Mouse (Mus musculus): ENCODE results near the gene Pou6f1. TPM values are rescaled to one million over a fixed set of nuclear protein-coding genes. Genes with fewer than 3 reads are reported as not detected.
A peak's percentile ranks its signal among the peaks of the same experiment; 100 is the strongest.
"Not testable (repeated sequence)": the region's sequence is repeated elsewhere in the genome, so short reads cannot be mapped to it uniquely, and the experiment has no call there.

Pou6f1 gene
- total RNA-seq, 2 experiments from 2014 or later: 119 to 127 TPM

GRCm38 (mm10) chr15:100577972-100578371, 21.8 kb downstream of the Pou6f1 start:
- no peak for DNase-seq (ENCODE audit: low spot score in 2 of 2)

- no peak for DNase-seq (ENCODE audit: low spot score in 2 of 2)
Measured at GRCm38 (mm10) chr15:100576810-100577209, 23.0 kb downstream of the Pou6f1 start.

GRCm38 (mm10) chr15:100576392-100576791, 23.4 kb downstream of the Pou6f1 start:
- DNase-seq (ENCODE audit: low spot score in 2 of 2): no peak

- DNase-seq (ENCODE audit: low spot score in 2 of 2): no peak
Measured at GRCm38 (mm10) chr15:100575366-100575765, 24.4 kb downstream of the Pou6f1 start.

- DNase-seq (ENCODE audit: low spot score in 2 of 2): no peak
Measured at GRCm38 (mm10) chr15:100574378-100574777, 25.4 kb downstream of the Pou6f1 start.

GRCm38 (mm10) chr15:100573946-100574345, 25.8 kb downstream of the Pou6f1 start:
- DNase-seq (ENCODE audit: low spot score in 2 of 2): no peak

GRCm38 (mm10) chr15:100569239-100569638, 30.5 kb downstream of the Pou6f1 start:
- DNase-seq (ENCODE audit: low spot score in 2 of 2): no peak

- no peak for DNase-seq (ENCODE audit: low spot score in 2 of 2)
Measured at GRCm38 (mm10) chr15:100566531-100566930, 33.3 kb downstream of the Pou6f1 start.

GRCm38 (mm10) chr15:100557705-100558433, 41.9 kb downstream of the Pou6f1 start:
- DNase-seq (ENCODE audit: low spot score in 2 of 2): no peak

- no peak for DNase-seq (ENCODE audit: low spot score in 2 of 2)
Measured at GRCm38 (mm10) chr15:100556378-100556777, 43.4 kb downstream of the Pou6f1 start.

GRCm38 (mm10) chr15:100555965-100556364, 43.8 kb downstream of the Pou6f1 start:
- no peak for DNase-seq (ENCODE audit: low spot score in 2 of 2)

- peak; percentile 99 for DNase-seq (ENCODE audit: low spot score in 2 of 2)
Measured at GRCm38 (mm10) chr15:100551326-100552307, 48.2 kb downstream of the Pou6f1 start, which contains the start of gene Tfcp2. Gene Tfcp2, minus strand, starts transcription at chr15:100552008.

GRCm38 (mm10) chr15:100550280-100550679, 49.5 kb downstream of the Pou6f1 start:
- DNase-seq (ENCODE audit: low spot score in 2 of 2): no peak

- not testable (repeated sequence) for DNase-seq (ENCODE audit: low spot score in 2 of 2)
Measured at GRCm38 (mm10) chr15:100543651-100544030, 56.1 kb downstream of the Pou6f1 start.

GRCm38 (mm10) chr15:100542876-100543650, 56.7 kb downstream of the Pou6f1 start:
- DNase-seq (ENCODE audit: low spot score in 2 of 2): not testable (repeated sequence)

- DNase-seq (ENCODE audit: low spot score in 2 of 2): no peak
Measured at GRCm38 (mm10) chr15:100541426-100541825, 58.4 kb downstream of the Pou6f1 start.

GRCm38 (mm10) chr15:100541001-100541400, 58.8 kb downstream of the Pou6f1 start:
- DNase-seq (ENCODE audit: low spot score in 2 of 2): not testable (repeated sequence)

- no peak for DNase-seq (ENCODE audit: low spot score in 2 of 2)
Measured at GRCm38 (mm10) chr15:100539411-100539810, 60.4 kb downstream of the Pou6f1 start.

GRCm38 (mm10) chr15:100537913-100538312, 61.9 kb downstream of the Pou6f1 start:
- no peak for DNase-seq (ENCODE audit: low spot score in 2 of 2)

GRCm38 (mm10) chr15:100527900-100528299, 71.9 kb downstream of the Pou6f1 start:
- no peak for DNase-seq (ENCODE audit: low spot score in 2 of 2)

- no peak for DNase-seq (ENCODE audit: low spot score in 2 of 2)
Measured at GRCm38 (mm10) chr15:100525405-100525804, 74.4 kb downstream of the Pou6f1 start.

All from left cerebral cortex, adult 18-20 months (tissue).